Mouse (Mus musculus) ZHBTc4 (cell line): Measurements from ENCODE around the gene Amd2.

Experiments
- DNase-seq: peaks from one replicate; pipeline ENCODE4 v3.0.0-alpha.2; 2011; ENCODE audit warnings: low read depth, low spot score

Gene Amd2

GRCm38 (mm10) chr10:35711792-35712191 lies at the start of gene Amd2:
Amd2 (minus strand) TSS chr10:35711892.
- DNase-seq: no peak

GRCm38 (mm10) chr10:35761280-35761679 lies 49.6 kb upstream of the Amd2 start:
- DNase-seq: no peak

GRCm38 (mm10) chr10:35737639-35738038 lies 25.9 kb upstream of the Amd2 start:
- peak; percentile 6 for DNase-seq

GRCm38 (mm10) chr10:35714266-35714665 lies 2.6 kb upstream of the Amd2 start:
- no peak for DNase-seq
